Mouse (Mus musculus) heart, embryonic 10.5 days (tissue): Measurements from ENCODE around the gene Ntsr2. TPM values are rescaled to one million over a fixed set of nuclear protein-coding genes. Genes with fewer than 3 reads are reported as not detected.

Experiments used
- polyA plus RNA-seq: library from polyadenylated mRNA; unstranded; fragments of >200 nt; fragmentation: Nextera tagmentation; extraction: Ambion mirVana; gene quantifications from 2 replicates; pipeline ENCODE4 v1.2.1, GENCODE M21; 2016

Gene Ntsr2
- polyA plus RNA-seq, 1 experiment from 2014 or later: not detected

Other genes with a start within 250 kb of the Ntsr2 start
- 3.3 and 4.6 TPM in 2 replicates for gene Lpin1, start 42.4 kb upstream of the Ntsr2 start, polyA plus RNA-seq
- 5.5 TPM in 2 replicates for gene Greb1, start 147.5 kb downstream of the Ntsr2 start, polyA plus RNA-seq
- gene E2f6, start 157.6 kb downstream of the Ntsr2 start, polyA plus RNA-seq: 52.8 and 63.4 TPM in 2 replicates
- 16.9 and 19.6 TPM in 2 replicates for gene Rock2, start 241.5 kb downstream of the Ntsr2 start, polyA plus RNA-seq